Mouse (Mus musculus) stomach, adult 2 months (tissue): ENCODE data around the gene Zfp579. TPM values are rescaled to one million over a fixed set of nuclear protein-coding genes. Genes with fewer than 3 reads are reported as not detected.

ENCODE experiments used
- polyA plus RNA-seq: library from polyadenylated mRNA; depleted of rRNA; stranded (reverse); fragments of >200 nt; gene quantifications from 2 replicates; pipeline ENCODE4 v1.2.3, GENCODE M21; 2012; rRNA removed

Zfp579 gene
- polyA plus RNA-seq = 58.0 and 73.6 TPM in 2 replicates

DNA sequence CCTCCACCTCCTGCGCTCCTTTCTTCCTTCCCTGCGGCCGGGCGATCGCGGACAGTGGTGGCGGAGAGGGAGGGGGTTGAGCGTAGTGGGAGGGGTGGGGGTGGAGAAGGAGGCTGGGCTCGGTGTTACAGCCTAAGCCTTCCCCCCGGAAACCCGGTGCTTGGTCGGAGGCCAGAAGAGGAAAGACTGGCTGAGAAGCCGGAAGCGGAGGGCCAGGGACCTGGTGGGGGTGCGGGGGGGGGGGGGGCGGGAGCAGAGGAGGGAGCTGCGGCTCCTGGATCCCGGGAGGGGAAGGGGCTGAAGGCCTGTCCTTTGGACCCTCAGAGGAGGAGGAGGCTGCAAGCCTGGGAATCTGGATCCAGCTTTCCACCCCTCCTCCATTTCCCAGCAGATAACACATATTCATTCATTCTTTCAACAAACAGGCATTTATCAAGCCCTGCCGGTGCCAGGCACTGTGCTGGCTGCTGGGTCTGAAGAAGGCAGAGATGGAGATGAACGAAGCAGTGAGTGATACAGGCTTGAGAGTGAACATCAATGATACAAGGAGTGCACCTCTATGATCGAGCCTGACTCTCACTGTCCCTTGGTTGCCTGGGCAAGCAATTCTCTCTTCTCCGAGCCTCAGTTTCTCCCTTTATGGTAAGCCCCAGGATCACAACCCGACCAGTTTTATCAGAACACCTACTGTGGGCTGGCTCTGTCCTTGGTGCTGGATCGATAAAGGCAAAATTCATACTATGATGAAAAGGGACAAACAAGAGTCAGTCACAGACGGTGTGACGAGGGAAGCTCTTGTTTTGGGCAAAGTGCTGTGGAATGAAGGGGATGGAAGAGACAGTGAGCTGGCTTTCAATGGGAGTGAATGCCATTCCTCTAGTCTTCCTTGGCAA, at the start of gene Zfp579:
TSS of gene Zfp579 (minus strand) at position 156 of the 893 bp plus-strand sequence.

GRCm38 (mm10) chr7:5038109-5038732, 42.3 kb upstream of the Zfp579 start, which contains the start of gene Zfp784:
TSS of gene Zfp784 (minus strand) at chr7:5038446.

DNA sequence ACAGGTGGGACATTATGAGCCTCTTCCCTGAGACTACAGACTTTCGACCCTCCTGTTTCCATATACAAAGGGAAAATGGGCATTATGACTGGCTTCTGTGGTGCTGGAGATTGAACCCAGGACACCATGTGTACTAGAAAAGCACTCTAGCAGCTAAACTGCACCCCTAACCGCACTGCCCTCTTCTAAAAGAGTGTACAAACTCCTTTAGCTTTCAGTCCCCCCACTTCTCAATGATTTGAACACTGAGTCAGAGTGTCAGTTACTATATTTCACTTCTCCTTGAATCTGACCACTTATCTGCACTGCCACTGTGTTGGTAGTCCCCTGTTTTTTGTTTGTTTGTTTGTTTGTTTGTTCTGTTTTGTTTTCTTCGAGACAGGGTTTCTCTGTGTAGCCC, 37.9 kb upstream of the Zfp579 start, which contains the start of gene 4632433K11Rik:
TSS of gene 4632433K11Rik (plus strand) at position 301 of the 400 bp plus-strand sequence.

GRCm38 (mm10) chr7:5020000-5020681, 24.2 kb upstream of the Zfp579 start, which contains the start of the genes Zfp865 and Ccdc106:
TSS of gene Zfp865 (plus strand) at chr7:5020376.
TSS of gene Ccdc106 (plus strand) at chr7:5020553.

DNA sequence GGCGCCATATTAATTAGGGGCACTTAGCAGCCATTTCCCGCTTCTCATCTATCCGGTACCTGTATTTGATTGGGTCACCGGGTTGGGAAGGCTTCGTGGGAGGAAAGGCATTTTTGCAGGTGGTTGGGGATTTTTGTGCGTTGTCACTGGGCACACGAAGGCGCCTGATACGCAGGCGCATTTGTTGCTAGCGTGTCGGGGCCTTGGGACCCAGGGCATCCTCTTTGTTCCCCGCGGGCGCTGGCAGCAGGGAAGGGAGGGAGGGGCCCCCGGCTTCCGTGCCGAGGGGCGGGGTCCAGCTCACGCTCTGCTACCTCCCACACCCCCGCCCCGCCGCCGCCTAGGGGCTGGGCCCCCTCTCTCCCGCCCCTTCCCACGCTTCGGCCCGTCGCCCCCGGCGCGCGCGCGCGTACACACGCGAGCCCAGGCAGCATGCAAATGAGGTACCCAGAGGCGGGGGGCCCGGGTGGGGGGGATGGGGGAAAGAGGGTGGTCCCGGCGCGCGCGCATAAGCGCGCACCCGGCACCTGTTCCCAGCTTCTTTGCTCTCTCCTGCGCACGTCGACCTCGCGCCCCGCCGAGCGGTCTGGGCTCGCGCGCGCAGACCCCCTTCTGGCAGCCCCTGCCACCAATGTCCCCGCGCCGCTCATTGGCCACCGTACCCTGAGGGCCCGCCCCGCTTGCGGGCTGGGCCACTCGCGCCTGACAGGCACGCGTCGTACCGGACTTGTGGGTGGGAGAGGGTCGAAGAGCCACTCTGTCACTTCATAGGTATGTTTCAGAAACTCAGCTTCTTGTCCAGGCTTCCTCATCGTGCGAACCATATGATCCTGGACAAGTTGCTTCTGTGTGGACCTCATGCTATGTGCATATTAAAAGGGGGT, 19.4 kb upstream of the Zfp579 start, which contains the start of gene Gm44973:
TSS of gene Gm44973 (plus strand) at position 379 of the 884 bp plus-strand sequence.

DNA sequence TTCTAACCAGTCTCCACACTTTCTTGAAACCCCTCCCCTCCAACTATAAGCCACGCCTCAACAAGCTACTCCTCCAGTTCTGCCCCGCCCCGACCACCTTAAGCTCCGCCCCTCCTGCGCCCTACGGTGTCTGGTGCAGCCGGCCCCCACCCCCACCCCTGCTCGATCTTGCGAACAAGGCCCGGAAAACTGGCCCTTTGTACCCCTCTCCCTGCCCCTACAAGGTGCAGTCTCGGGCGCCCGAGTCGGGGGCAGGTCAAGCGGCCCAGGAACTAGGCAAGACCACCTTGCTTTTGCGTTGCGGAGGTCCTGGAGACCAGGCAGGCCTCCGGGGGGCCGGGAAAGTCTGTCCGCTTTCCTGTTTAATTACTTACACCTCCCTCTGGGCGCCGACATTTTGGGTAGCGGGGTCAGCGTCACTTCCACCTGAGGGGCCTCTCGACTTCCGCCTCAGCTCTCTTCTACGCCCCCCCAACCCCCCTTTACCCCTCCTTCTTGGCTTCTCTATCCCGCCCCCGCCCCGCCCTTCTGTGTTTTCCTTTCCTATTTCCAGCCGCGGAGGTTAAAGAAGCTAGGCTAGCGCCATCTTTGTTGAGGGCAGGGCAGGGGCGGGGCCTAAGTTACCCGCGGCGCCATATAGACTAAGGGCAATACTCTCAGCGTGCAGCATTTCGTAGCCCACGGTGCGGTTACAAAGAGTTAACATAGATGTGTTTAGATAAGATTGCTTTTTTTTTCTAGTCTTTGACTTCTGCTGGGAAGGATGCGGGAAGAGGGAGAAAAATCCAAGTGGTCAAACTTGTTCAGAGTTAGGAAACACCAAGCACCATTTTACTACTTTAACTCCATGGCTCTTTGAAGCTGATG, 18.5 kb upstream of the Zfp579 start, which contains the start of the genes Zfp524 and Fiz1:
TSS of gene Zfp524 (plus strand) at position 165 of the 867 bp plus-strand sequence.
TSS of gene Fiz1 (minus strand) at position 447 of the 867 bp plus-strand sequence.

GRCm38 (mm10) chr7:4971068-4971467, 24.9 kb downstream of the Zfp579 start, which contains the start of gene Sbk3:
TSS of gene Sbk3 (minus strand) at chr7:4971168.

DNA sequence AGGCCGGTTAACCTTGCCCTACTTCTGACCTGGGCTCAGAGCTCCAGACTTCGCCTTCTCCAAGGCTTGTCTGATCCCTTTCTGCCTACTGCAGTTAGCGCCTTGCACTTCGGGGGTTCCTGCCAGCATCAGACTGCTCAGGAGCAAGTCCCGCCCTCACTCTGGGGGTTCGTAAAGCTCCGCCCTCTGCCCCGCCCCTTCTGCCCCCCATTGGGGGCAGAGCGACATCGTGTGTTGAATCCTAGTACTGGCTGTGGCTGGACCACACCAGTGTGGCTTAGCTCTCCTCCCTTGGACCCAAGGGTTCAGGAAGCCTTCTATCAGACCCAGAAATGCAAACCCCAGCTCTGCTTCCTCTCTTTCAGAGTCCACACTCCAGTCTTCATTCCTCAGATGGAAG, 31.7 kb downstream of the Zfp579 start, which contains the start of gene Sbk2:
TSS of gene Sbk2 (minus strand) at position 135 of the 400 bp plus-strand sequence.

Other genes with a start within 250 kb of the Zfp579 start
- gene Cox6b2, start 243.1 kb downstream of the Zfp579 start, polyA plus RNA-seq = 7.0 and 10.5 TPM in 2 replicates
- gene Fam71e2, start 224.9 kb downstream of the Zfp579 start, polyA plus RNA-seq = not detected in 2 replicates
- 0.12 and 0.42 TPM in 2 replicates for gene Il11, start 213.3 kb downstream of the Zfp579 start, polyA plus RNA-seq
- gene Tmem190, start 213.2 kb downstream of the Zfp579 start, polyA plus RNA-seq = not detected in 2 replicates
- 157 and 379 TPM in 2 replicates for gene Tmem238, start 206.5 kb downstream of the Zfp579 start, polyA plus RNA-seq
- gene Rpl28, start 203.3 kb downstream of the Zfp579 start, polyA plus RNA-seq = 174 and 224 TPM in 2 replicates
- gene Ube2s, start 183.6 kb downstream of the Zfp579 start, polyA plus RNA-seq = 106 and 114 TPM in 2 replicates
- 0.68 and 1.5 TPM in 2 replicates for gene Shisa7, start 151.5 kb downstream of the Zfp579 start, polyA plus RNA-seq
- gene Isoc2b, start 125.9 kb downstream of the Zfp579 start, polyA plus RNA-seq = 17.4 and 25.7 TPM in 2 replicates
- gene Isoc2a, start 119.0 kb downstream of the Zfp579 start, polyA plus RNA-seq = 12.8 and 15.9 TPM in 2 replicates
- gene Gm36210, start 89.6 kb downstream of the Zfp579 start, polyA plus RNA-seq = 0.05 TPM in 1 of 2 replicates, not detected in the other
- gene Zfp628, start 80.9 kb downstream of the Zfp579 start, polyA plus RNA-seq = 13.0 and 16.4 TPM in 2 replicates
- gene Nat14, start 74.1 kb downstream of the Zfp579 start, polyA plus RNA-seq = 5.5 and 7.6 TPM in 2 replicates
- 4.7 and 6.8 TPM in 2 replicates for gene Ssc5d, start 70.4 kb downstream of the Zfp579 start, polyA plus RNA-seq
- 4.1 and 12.6 TPM in 2 replicates for gene Sbk2, start 31.8 kb downstream of the Zfp579 start, polyA plus RNA-seq
- gene Sbk3, start 25.0 kb downstream of the Zfp579 start, polyA plus RNA-seq = 0.12 and 0.40 TPM in 2 replicates
- gene Zfp524, start 18.3 kb upstream of the Zfp579 start, polyA plus RNA-seq = 21.3 and 34.0 TPM in 2 replicates
- gene Fiz1, start 18.5 kb upstream of the Zfp579 start, polyA plus RNA-seq = 13.2 and 13.7 TPM in 2 replicates
- 0.17 TPM in 1 of 2 replicates, not detected in the other for gene Gm44973, start 19.3 kb upstream of the Zfp579 start, polyA plus RNA-seq
- gene Zfp865, start 24.2 kb upstream of the Zfp579 start, polyA plus RNA-seq = 16.3 and 18.3 TPM in 2 replicates
- 2.9 and 4.2 TPM in 2 replicates for gene Ccdc106, start 24.4 kb upstream of the Zfp579 start, polyA plus RNA-seq
- not detected in 2 replicates for gene 4632433K11Rik, start 38.0 kb upstream of the Zfp579 start, polyA plus RNA-seq
- 2.6 and 2.8 TPM in 2 replicates for gene Zfp784, start 42.3 kb upstream of the Zfp579 start, polyA plus RNA-seq
- gene Zfp580, start 55.4 kb upstream of the Zfp579 start, polyA plus RNA-seq = 13.4 and 37.9 TPM in 2 replicates
- gene U2af2, start 66.0 kb upstream of the Zfp579 start, polyA plus RNA-seq = 49.3 and 66.5 TPM in 2 replicates
- gene Epn1, start 84.1 kb upstream of the Zfp579 start, polyA plus RNA-seq = 186 and 241 TPM in 2 replicates
- not detected in 2 replicates for gene Rfpl4, start 120.8 kb upstream of the Zfp579 start, polyA plus RNA-seq
- gene Rasl2-9, start 129.8 kb upstream of the Zfp579 start, polyA plus RNA-seq = not detected in 2 replicates
- not detected in 2 replicates for gene Vmn1r55, start 153.5 kb upstream of the Zfp579 start, polyA plus RNA-seq
- gene Vmn1r56, start 200.6 kb upstream of the Zfp579 start, polyA plus RNA-seq = not detected in 2 replicates
- gene Vmn1r57, start 222.3 kb upstream of the Zfp579 start, polyA plus RNA-seq = not detected in 2 replicates